Mouse (Mus musculus) monocyte, adult 2 months (primary cell): ENCODE measurements around the gene Gm3646.

ENCODE experiments used
- DNase-seq, 2 experiments: peaks; one replicate each; pipeline ENCODE4 v3.0.0; 2022; ENCODE audit warnings: low spot score in 2 of 2, low read depth in 1 of 2

The Gm3646 gene

DNA sequence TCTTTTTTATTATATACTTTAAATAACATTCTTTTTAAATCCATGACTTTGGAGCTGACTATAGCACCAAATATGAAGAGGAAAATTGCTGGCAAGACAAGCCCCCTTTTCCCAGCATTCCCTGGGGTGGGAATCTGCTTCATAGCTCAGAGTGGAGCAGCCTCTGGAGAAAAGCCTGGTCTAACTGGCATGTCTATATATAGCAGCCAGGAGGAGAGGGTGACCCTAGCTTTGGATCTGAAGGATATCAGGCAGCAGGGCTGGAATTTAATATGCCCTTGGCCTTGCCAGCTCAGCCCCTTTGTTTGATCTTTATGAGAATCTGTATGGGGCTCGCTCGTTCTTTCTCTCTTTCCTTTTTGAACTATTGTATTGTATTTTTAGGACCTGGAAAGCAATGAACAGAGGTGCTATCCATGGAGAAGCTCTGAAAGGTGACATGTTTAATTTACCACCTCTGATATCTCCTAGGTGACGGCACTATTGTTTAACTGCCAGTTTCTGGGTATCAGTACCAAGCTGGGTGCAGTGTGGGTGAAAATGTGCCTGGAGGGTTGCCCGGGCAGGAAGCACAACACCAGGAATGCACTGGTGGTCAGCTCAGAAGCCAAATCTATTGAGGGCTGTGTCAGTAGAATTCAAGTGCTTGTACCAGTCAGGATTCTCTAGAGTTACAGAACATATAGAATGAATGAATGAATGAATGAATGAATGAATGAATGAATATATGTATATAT is at the start of gene Gm3646:
TSS of gene Gm3646 (minus strand) at position 90 of the 737 bp plus-strand sequence.
- DNase-seq, result no peak

DNA sequence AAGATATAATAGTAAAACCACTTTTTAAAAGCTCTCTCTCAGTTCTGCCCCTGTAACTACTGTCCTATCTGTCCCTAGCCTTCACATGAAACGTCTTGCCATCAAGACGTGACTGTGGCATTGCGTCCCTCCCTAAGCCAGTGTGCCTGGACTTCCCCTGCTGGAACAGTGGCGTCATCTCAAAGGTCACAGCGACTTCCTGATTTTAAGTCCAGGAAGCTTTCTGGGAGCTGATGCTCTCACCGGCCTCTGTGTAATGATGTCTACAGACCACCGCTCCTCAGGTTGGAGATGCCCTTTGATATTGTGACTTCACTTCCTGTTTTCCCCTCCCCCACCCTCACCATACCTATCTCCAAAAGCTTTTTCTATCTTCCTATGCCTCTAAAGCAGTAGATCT is 41.9 kb upstream of the Gm3646 start:
- DNase-seq, result peak; percentile 61 to 77

DNA sequence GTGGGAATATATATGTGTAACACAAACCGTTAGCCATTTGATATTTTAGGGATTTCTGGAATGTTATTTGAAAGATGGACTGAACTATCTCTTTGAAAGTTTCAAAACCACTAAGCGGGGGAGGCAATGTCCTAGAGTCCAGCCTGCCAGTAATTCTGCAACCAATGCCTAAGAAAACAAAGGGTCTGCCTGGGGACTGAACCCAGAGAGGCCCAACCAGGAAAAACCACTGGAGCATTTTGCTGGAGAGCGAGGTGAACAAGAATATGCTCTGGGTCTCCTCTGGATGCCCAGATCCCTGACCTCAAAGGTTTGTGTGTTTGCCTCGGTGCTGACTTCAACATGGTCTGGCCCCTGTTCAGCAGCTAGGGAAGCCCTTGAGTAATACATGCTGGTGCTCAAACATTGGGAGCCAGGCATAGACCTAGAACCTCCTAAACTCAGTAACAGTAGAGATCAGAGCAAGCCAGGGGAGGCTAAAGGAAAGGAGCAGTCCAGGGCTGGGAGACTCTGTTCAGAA is 41.0 kb upstream of the Gm3646 start:
- DNase-seq, result no peak

DNA sequence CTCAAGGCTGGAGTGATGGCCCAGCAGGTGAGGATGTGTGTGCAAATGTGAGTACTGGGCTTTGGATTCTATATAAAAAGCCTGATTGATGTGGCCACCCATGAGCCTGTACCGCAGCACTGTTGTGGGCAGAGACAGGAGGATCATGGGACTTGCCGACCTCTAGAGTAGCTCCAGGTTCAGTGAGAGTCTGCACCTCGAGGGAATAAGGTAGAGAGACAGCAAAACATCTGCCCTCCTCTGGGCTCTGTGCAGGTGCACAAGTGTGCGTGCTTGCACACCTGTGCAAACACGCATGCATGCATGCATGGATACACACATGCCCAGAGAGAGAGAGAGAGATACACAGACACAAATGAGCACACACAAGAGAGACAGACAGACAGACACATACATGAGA is 38.2 kb upstream of the Gm3646 start:
- DNase-seq, result no peak

DNA sequence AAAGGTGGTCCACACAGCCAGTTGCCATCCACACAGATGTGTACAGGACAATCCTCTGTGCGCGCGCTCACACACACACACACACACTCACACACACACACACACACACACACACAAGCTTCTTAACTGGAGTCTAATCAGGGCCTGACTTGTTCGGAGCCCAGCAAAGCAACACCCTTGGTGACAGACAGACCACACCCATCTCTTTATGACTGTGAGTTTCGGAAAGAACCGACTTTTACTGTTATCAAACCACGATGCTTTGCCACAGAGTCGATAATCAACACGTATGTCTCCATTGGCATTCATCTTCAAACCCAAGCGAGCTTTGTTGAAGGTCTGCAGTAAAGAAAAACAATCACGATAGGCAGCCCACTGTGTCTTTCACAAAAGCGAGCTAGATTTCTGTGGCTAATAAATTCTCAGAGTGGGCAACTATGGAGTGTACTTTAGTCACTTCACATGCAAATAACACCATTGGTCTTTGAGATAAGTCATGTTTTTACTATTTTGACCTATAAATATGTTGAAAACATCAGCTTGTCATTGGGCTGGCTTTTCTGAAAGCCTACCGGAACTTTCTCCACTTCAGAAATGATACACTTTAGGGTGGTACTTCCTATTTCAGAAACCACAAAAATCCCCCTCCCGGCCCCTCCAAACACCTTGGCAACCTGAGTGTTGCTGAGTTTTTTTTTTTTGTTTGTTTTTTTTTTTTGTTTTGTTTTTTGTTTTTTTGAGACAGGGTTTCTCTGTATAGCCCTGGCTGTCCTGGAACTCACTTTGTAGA is 37.3 kb upstream of the Gm3646 start:
- DNase-seq, result no peak

DNA sequence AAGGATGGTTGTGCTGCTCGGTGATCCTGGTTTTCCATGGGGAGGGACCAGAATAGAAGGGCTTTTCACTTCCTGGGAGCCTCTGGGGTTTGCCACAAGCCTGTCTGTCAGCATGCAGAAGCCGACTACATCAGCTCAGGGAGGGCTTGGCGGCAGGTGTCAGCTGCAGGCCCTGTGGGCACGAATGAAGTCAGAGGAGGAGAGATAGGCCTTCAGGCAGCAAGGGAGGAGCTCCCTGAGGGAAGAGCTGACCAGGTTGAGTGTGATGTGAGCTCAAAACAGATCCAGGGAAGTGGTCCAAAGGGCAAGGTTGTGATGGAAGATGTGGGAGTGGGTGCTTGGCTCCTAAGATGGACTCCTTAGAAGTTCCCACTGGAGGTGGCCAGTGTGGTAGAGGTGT is 35.7 kb upstream of the Gm3646 start:
- DNase-seq, result no peak

DNA sequence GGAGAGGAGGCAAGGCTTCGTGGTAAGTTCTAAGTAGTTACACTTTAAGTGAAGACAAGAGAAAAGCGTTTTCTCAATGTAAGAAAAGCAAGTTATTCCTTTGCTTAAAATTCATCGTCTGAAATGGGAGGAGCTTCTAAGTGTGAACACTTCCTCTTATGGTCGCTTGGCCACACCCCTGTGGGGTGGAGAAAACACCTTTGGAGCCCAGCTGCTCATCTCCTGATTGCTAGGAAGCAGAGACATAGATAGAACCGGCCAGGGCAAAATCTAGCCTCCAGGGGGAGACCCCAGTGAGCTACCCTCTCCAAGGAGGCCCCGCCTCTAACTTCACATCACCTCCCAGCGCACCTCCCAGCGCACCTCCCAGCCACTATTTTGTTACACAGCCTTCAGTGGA is 34.7 kb upstream of the Gm3646 start:
- no peak for DNase-seq

DNA sequence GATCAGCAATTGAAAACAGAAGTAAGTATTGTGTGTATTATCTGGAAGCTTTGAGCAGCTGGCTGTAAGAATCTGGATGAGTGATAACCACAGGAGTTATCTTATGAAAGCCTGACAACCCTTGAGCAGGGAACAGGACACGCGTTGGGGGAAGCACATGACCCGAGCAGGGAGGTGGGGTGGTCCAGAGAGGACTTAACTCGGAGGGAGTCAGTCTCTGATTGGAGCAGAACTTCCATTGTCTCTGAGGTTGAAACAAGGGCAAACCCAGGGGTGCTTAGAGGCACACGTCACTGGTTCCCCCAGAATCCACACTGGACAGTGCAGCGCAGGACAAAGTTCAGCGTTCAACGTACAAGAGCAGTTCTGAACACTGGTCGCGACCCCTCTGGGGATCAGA is 34.1 kb upstream of the Gm3646 start:
- no peak for DNase-seq

DNA sequence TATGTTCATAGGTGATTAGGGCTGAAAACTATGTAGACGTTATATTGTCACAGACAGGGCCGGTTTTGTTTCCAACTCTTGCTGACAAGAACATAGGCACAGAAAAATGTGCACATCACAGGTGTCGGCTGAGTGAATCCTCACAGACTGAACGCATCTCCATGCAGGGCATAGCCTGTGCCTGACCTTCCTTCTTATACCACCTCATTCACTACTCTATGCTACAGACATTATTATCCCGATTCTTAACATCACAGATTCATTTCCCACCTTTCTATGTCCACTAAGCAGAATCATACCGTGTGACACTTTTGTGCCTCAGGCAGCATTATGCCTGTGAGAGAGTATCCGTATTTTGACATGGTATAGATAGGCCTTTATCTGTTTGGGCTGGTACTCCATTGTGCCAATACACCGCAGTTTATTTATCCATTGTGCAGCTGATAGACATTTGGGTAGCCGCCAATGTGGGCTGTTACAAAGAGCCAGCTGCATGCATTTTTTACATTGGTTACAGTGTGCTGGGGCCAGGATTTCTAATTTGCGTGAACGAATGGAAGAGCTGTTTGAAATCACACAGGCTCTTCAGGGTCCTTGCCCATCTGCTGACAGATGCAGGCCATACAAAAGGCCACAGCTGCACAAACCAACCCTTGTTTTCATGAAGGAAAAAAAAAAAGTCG is 33.5 kb upstream of the Gm3646 start:
- no peak for DNase-seq

DNA sequence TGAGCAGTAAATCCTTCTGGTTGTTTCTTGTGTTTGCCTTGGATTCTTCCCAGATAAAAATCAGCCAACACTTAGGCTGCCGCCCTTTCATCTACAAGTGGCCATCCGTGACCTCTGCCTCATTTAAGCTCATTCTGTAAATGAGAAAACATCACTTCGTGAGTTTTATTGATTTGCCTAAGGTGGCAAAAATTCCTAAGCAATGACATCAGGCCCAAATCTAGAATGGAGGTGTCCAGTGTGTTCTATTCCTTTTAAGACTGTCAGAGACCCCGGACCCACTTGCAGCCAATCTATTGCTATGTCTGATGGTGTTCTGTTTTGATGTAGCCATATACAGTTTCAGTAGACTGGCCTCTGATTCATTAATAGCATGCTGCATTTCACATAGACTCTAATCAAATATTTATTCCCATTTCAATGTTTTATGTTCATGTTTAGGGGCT is 26.5 kb upstream of the Gm3646 start:
- no peak for DNase-seq

DNA sequence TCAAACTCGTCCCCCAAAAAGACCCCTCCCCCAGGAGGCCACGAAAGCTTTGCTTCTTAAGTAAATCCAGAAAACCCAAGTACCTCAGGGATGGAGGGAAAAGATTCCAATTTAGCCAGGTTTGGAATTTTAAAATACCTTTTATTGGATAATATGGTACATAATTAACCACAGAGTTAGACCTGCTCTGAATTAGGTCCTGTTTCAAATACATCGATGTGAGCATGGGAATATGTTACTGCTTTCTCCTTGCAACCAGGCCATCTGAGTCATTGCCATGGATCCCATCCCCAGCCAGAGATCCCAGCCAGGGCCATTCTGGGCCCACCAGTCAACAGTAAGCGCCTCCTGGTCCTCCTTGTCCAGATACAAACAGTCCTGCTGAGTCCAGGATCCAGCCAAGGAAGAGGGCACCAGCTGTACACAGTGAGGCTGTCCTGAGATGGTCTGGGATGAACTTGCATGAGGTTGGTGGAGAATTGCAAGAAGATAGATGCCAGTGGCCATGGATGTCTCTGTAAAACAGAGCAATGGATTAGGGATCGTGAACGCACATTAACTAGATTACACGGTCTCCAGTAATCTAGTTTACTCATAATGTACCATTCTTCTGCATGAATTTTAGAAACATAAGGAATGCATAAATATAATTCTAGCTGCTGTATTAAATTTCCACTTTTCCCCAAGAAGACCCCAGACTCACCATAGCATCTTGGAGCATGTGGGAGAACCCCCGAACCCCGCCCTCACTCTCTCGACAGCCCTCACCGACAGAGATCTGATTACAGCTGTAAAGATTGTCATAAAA is 25.9 kb upstream of the Gm3646 start:
- no peak for DNase-seq

DNA sequence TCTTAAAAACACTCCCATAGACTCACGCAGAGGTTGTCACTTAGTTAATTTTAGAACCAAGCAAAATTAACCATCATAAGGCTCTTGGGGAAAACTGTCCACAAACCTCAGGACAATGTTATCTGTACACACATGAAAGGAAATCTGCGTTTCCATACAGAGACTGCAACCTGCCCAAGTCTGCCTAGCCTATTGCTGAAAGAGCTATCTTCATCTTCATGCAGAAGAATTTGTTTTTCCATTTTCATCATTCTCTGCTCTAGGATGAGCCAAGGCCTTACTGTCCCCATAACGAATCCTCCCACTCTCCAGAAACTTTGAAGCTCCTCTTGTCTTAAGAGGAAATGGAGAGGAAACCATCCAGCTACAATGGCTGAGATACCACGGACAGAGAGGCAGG is 19.8 kb upstream of the Gm3646 start:
- no peak for DNase-seq

DNA sequence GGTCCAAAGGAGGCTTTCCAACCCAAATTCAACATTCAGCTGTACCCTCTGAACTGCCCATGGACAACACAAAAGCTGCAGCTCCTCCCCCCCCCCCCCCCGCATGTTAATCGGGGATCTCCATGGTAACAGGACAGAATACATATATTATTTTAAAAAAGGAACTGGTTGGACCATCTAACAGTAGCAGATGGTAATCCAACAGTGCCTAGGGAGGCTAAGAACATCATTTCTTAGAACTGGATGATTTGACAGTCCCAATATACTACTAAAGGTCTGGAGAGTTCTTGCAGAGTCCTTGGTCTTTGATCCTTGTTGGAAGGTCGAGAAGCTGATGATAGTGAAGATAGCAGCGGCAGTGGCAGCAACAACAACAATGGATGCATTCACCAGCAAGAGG is 19.1 kb upstream of the Gm3646 start:
- no peak for DNase-seq

DNA sequence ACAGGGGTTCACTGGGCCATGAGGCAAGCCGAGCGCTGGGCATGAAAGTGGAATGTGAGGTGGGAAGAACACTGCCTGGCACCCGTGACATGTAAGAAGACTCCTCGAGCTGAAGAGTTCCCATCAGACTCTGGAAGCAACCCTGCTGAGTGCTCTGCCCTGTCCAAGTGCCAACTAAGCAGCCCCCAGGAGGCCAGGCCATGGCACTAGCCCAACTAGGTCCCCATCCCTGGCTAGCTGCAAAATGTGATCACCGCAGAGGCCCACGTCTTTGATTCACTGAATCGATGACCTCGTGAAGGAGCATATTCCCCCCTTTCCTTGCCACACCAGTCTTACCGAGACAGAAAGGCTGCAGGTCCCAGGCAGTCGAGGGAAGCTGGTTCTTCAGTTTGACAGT is 14.5 kb upstream of the Gm3646 start:
- no peak for DNase-seq

DNA sequence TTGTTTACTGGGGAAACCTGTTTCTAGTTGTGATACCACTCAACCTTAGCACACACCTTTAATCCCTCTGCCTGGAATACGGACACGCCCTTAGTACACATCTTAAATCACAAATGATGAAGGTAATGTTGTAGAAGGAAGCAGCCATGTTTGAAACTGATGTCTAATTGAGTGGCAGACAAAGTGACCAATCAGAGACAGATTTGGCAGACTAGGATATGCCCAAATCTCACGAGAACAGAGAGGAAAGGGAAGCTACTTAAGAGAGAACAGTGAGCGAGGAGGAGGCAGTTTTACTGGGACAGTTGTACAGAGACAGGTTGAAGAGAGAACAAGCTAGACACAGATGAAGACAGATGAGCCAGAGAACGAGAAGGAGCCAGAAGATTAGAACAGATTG is 10.6 kb upstream of the Gm3646 start:
- DNase-seq, result no peak

DNA sequence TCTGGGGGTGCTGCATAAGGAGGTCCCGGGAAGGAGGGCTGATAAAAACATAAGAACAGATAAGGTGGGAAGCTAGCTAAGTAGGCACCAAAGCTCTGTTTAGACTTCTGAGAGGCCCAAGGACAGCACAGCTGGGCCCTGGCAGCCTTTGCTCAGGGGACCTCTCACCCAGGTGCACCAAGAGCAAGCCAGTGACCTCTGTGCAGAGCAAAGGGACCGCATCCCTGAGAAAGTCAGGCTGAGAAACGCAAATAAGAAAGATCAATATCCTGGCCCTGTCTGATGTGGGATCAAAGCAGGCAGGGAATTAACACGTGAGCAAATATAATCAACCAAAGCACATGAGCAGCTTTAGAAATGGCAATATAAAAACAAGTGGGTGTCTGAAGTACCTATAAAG is 7.9 kb upstream of the Gm3646 start:
- DNase-seq, result no peak

DNA sequence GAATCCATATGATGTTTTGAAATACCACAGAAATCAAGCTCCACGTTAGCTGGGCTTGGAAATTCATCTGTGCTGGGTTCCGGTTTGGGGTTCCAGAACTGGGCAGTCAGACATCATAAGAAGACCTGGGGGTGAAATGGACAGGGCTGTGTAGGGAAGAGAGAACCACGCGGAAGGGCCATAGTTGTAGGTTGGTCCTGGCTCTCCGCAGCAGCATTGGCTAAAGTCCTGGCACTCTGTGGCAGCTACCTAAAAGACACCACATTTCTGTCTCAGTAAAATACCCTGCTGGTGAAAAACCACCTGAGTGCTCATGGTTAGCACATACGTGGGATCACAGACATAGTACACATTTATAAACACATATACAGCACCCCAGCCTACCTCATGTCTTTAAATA is 343 bp downstream of the Gm3646 start:
- DNase-seq, result no peak

DNA sequence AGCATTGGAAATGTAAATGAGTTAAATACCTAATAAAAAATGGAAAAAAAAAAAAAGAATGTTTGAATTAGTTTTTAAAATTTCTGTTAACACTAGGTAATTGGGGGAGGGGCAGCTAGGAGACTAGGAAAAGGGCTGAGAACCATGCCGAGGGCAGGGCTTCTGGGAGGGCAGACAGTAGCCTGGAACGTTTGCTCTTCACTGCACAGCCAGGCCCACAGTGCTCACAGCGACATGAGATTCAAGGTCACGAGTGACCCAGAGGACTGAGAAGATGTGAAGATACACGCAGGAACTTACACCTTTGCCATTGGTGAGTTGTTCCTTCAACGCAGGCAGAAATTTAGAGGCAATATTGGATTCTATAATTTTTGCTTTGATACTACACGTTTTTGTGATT is 2.2 kb downstream of the Gm3646 start:
- no peak for DNase-seq

DNA sequence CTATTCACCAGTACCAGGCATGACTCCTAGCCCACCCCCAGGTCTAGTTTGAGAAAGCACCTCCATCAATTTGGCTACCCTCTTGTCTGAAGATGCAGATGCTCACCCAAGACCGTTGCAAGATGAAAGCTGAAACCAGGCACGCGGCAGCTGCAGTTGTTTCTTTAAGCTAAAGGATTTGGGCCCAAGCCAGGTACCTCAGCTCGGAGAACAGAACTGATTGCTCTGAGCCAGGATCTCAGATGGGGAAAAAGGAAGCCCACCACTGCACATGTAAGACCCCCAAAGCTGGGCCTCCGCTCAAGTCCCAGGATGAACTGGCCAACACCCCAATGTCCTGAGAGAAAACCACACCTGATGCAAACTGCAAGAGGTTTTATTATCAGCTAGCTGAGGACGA is 7.6 kb downstream of the Gm3646 start:
- no peak for DNase-seq

DNA sequence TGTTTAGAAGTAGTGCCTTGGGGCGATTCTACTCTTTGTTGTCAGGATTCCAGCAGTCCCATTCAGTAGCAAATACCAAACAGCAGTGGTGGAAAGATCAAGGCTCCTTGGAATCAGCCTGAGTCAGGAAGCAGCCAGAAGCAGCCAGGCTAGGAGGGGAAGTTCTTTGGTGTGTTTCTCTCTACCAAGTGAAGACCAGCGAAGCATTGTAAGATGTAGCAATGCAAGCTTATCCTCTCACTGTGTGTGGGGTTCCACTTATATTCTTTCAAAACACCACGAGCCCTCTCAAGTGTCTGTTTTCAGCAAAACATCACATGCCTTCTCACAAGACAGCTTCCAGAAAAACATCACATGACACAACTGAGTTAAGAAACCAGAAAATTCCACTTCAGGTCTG is 8.4 kb downstream of the Gm3646 start:
- no peak for DNase-seq

DNA sequence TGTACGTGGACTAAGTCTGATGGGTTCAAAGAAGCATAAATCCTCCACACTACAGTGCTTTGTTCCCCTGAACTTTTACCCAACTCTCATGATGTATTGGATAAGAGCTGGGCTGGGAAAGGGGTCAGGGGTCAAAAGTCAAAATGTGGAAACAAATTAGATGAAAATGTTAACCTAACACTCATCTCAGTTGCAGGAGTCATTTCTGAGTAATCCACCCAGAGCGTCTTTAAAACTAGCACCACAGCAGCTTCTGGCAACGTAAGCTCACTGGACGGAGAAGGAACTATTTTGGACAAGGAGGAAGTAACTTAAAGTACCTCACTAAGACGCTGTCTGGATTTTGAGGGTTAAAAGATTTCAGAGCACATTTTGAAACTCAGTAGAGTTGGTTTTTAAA is 20.5 kb downstream of the Gm3646 start:
- DNase-seq, result peak in 1 of 2 experiments; percentile 6
